Mouse (Mus musculus) erythroblast, embryonic 14.5 days (primary cell): ENCODE results near the gene Nox4.

Experiments used
- GATA1 ChIP-seq: IDR thresholded peaks from 2 replicates; pipeline ENCODE4 v1.6.1; 2012; ENCODE audit warnings: low read length, inconsistent platforms, mixed read lengths
- TAL1 ChIP-seq: IDR thresholded peaks from 3 replicates; pipeline ENCODE4 v1.6.1; 2012; ENCODE audit warnings: low read length, inconsistent platforms, mixed read lengths

DNA sequence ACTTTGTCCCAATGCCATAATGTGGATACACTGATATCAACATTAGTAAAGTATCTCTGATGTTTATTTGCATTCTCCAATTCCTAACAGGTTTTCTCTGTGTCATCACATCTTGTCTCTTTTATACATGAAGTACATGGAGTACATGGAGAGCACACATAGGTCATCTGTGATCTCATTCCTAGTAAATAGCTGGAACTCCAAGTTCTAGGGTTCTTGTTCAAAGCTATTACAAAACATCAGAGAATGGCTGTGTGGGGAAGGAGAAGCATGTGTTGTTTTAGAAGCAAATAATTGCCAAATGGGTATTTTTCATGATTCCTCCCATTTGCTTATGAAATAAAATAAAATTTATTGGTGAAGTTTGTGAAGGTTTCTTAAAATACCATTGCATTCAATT is 121.9 kb downstream of the Nox4 start:
- no peak for TF ChIP-seq GATA1
- no peak for TF ChIP-seq TAL1
